Mouse (Mus musculus): Measurements from ENCODE around the gene Pitpnm2. TPM values are rescaled to one million over a fixed set of nuclear protein-coding genes. Genes with fewer than 3 reads are reported as not detected.

The Pitpnm2 gene
- total and polyA plus RNA-seq, 3 experiments: 9.0 to 35.6 (median 24.1) TPM

DNA sequence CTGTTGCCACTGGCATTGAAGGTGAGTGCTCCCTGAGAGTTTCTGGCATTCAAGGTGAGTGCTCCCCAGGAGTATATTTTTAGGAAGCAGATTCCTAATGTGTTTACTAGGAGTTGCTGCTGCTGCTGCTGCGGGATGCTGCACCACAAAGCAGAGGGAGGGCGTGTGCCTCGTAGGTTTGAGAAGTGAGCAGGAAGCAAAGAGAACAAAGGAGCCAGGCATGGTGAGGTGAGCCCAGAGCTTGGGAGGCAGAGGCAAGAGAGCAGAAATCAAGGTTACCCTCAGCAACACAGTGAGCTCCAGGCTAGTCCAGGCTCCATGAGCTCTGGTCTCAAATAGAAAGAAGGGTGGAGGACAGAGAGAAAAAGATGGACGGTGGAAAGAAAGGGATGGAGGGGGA is 13.7 kb upstream of the Pitpnm2 start:
- no peaks in the 10 kb centered on the region for H3K27me3 ChIP-seq (ENCODE audit: insufficient read depth, low read length)
- H3K36me3 ChIP-seq (replicated peaks): peaks cover 83% of the 10 kb centered on the region
- no peak for TF ChIP-seq GATA1 (IDR thresholded peaks at IDR 0.05; ENCODE audit: borderline replicate concordance, low read length)
- no peak for TF ChIP-seq GATA2 (IDR thresholded peaks at IDR 0.05; ENCODE audit: borderline replicate concordance, low read depth, low read length)
- no peak for TF ChIP-seq POLR2AphosphoS5 (IDR thresholded peaks at IDR 0.05; ENCODE audit: insufficient replicate concordance, low read depth, low read length)
- TF ChIP-seq CTCF (IDR thresholded peaks at IDR 0.05; ENCODE audit: low read depth, low read length): no peak
- TF ChIP-seq TAL1 (conservative IDR thresholded peaks at IDR 0.05; ENCODE audit: low read depth, low read length): no peak

DNA sequence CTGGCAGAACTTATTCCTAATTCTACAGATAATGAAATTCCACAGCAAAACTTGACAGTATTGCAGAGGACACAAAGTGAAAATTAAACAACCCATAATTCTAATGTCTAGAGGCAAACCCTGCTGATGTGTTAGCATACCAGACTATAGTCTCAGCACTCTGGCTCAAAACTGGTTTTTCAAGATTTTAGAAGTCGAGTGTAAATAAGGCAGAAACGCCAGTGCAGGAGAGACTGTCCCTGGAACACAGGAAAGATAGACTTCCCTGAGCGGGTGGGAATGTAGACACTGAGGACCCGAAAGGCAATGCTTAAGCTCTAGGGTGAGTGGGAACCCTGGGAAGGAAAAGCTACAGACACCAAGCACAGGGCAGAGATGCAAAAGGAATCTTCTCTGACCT is 12.5 kb upstream of the Pitpnm2 start:
- no peak overlapping the region for H3K4me3 ChIP-seq (ENCODE audit: low read depth, low read length)
- ATAC-seq (ENCODE audit: extremely low read depth, insufficient number of reproducible peaks, low FRiP score, poor library complexity, severe bottlenecking) (no peak), DNase-seq (ENCODE audit: low spot score) (no peak)
- no peaks in the 10 kb centered on the region for H3K27me3 ChIP-seq (ENCODE audit: insufficient read depth, low read length)
- TF ChIP-seq GATA1 (IDR thresholded peaks at IDR 0.05; ENCODE audit: borderline replicate concordance, low read length) (no peak), TAL1 (conservative IDR thresholded peaks at IDR 0.05; ENCODE audit: low read depth, low read length) (no peak), GATA2 (IDR thresholded peaks at IDR 0.05; ENCODE audit: borderline replicate concordance, low read depth, low read length) (no peak), POLR2AphosphoS5 (IDR thresholded peaks at IDR 0.05; ENCODE audit: insufficient replicate concordance, low read depth, low read length) (no peak)
- H3K36me3 ChIP-seq (replicated peaks): peaks cover 91% of the 10 kb centered on the region
- H3K4me1 ChIP-seq (ENCODE audit: insufficient read depth, low read depth, low read length): peaks cover 12% of the 10 kb centered on the region
- peaks cover 5% of the 10 kb centered on the region for H3K9me3 ChIP-seq (replicated peaks)

More for the DNA sequence above, 13.7 kb upstream of the Pitpnm2 start:
- Histone ChIP-seq H3K4me3 (ENCODE audit: low read depth, low read length) (no peak overlapping the region), H3K4me1 (ENCODE audit: insufficient read depth, low read depth, low read length) (peaks cover 12% of the 10 kb centered on the region), H3K9me3 (replicated peaks) (peaks cover 5% of the 10 kb centered on the region)
- DNase-seq (ENCODE audit: low spot score) (no peak), ATAC-seq (ENCODE audit: extremely low read depth, insufficient number of reproducible peaks, low FRiP score, poor library complexity, severe bottlenecking) (no peak)

DNA sequence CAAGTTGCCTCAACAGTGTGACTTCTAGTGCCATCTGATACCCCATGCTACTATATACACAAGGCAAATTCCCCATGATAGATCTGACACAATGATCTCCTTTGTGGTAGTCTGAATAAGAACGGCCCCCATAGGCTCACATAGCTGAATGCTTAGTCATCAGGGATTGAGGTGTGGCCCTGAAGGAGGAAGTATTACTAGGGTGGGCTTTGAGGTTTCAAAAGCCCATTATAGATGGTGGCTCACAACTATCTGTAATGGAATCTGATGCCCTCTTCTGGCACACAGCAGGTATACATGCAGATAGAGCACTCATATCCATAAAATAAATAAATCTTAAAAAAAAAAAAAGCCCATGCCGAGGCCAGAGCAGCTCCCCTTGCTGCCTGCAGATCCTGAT is 9.6 kb upstream of the Pitpnm2 start:
- Histone ChIP-seq H3K36me3 (replicated peaks) (peaks cover 89% of the 10 kb centered on the region), H3K4me3 (ENCODE audit: low read depth, low read length) (no peak overlapping the region), H3K4me1 (ENCODE audit: insufficient read depth, low read depth, low read length) (peaks cover 7% of the 10 kb centered on the region; the same call in 1 of the 2 replicates), H3K9me3 (replicated peaks) (peaks cover 5% of the 10 kb centered on the region), H3K27me3 (ENCODE audit: insufficient read depth, low read length) (no peaks in the 10 kb centered on the region)
- TF ChIP-seq CTCF (IDR thresholded peaks at IDR 0.05; ENCODE audit: low read depth, low read length) (no peak), POLR2AphosphoS5 (IDR thresholded peaks at IDR 0.05; ENCODE audit: insufficient replicate concordance, low read depth, low read length) (no peak), TAL1 (conservative IDR thresholded peaks at IDR 0.05; ENCODE audit: low read depth, low read length) (no peak), GATA1 (IDR thresholded peaks at IDR 0.05; ENCODE audit: borderline replicate concordance, low read length) (no peak)
- DNase-seq (ENCODE audit: low spot score) (no peak), ATAC-seq (ENCODE audit: extremely low read depth, insufficient number of reproducible peaks, low FRiP score, poor library complexity, severe bottlenecking) (no peak)

DNA sequence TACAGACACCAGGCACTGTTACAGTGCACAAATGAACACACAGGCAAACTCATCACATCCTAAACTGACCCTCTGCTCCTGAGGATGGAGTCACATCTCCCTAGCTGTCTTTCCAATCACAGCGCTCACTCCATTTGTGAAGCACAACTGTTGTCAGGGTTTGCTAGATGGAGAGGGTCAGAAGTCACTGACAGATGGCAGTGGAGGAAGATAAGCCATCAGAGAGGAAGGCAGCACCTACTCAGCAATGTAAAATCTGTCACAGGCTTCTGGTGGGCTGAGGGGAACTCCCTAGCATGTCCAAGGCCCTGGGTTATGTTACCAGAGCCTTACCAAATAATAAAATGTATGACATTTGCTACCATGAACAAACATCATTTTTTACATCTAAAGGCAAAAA is 8.5 kb upstream of the Pitpnm2 start:
- Histone ChIP-seq H3K36me3 (replicated peaks) (peaks cover 89% of the 10 kb centered on the region), H3K4me1 (ENCODE audit: insufficient read depth, low read depth, low read length) (peaks cover 7% of the 10 kb centered on the region; the same call in 1 of the 2 replicates), H3K4me3 (ENCODE audit: low read depth, low read length) (no peak overlapping the region), H3K9me3 (replicated peaks) (peaks cover 5% of the 10 kb centered on the region), H3K27me3 (ENCODE audit: insufficient read depth, low read length) (no peaks in the 10 kb centered on the region)
- ATAC-seq (ENCODE audit: extremely low read depth, insufficient number of reproducible peaks, low FRiP score, poor library complexity, severe bottlenecking): no peak
- TF ChIP-seq TAL1 (conservative IDR thresholded peaks at IDR 0.05; ENCODE audit: low read depth, low read length) (no peak), GATA1 (IDR thresholded peaks at IDR 0.05; ENCODE audit: borderline replicate concordance, low read length) (no peak), POLR2AphosphoS5 (IDR thresholded peaks at IDR 0.05; ENCODE audit: insufficient replicate concordance, low read depth, low read length) (no peak)
- no peak for DNase-seq (ENCODE audit: low spot score)

DNA sequence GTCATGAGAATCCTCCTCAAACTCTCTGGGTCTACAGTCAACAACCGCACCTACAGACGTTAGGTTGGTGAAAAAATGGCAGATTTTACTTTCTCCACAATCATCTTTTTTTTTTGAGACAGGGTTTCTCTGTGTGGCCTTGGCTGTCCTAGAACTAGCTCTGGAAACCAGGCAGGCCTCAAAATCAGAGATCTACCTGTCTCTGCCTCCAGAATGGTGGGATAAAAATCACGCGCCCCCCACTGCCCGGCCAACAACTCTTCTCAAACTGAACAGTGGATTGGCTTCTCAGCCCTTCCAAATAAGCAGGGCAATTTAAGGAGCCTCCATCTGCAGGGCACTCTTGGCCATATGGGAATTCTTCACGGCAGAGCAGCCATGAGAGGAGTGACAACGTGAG is 5.6 kb upstream of the Pitpnm2 start:
- Histone ChIP-seq H3K4me3 (ENCODE audit: low read depth, low read length) (no peak overlapping the region), H3K27me3 (ENCODE audit: insufficient read depth, low read length) (no peaks in the 10 kb centered on the region), H3K4me1 (ENCODE audit: insufficient read depth, low read depth, low read length) (peaks cover 14% of the 10 kb centered on the region), H3K36me3 (replicated peaks) (peaks cover 77% of the 10 kb centered on the region), H3K9me3 (replicated peaks) (peaks cover 5% of the 10 kb centered on the region)
- TF ChIP-seq GATA1 (IDR thresholded peaks at IDR 0.05; ENCODE audit: borderline replicate concordance, low read length) (no peak), CTCF (IDR thresholded peaks at IDR 0.05; ENCODE audit: low read depth, low read length) (no peak), POLR2AphosphoS5 (IDR thresholded peaks at IDR 0.05; ENCODE audit: insufficient replicate concordance, low read depth, low read length) (no peak), GATA2 (IDR thresholded peaks at IDR 0.05; ENCODE audit: borderline replicate concordance, low read depth, low read length) (no peak), TAL1 (conservative IDR thresholded peaks at IDR 0.05; ENCODE audit: low read depth, low read length) (no peak)
- no peak for DNase-seq (ENCODE audit: low spot score)
- no peak for ATAC-seq (ENCODE audit: extremely low read depth, insufficient number of reproducible peaks, low FRiP score, poor library complexity, severe bottlenecking)

DNA sequence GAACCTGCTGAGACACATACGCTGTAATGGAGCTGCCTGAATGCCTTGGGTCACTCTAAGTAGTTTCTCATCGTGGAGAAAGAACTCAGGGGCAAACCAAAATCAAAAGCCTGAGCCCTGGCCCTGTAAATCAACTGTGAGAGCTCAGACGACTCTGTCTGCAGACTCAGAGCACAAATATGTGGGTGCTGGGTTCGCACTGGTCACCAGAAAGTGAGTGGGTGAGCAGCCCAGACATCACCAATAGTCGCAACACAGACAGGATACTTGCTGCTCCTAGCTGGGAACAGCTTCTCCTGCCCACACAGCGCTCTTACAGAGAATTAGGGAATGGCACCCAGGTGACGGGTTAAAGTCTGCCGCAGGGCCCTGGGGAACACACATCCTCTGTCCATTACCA is 4.0 kb upstream of the Pitpnm2 start:
- Histone ChIP-seq H3K9me3 (replicated peaks) (peaks cover 2% of the 10 kb centered on the region), H3K36me3 (replicated peaks) (peaks cover 62% of the 10 kb centered on the region), H3K4me1 (ENCODE audit: insufficient read depth, low read depth, low read length) (peaks cover 14% of the 10 kb centered on the region), H3K27me3 (ENCODE audit: insufficient read depth, low read length) (no peaks in the 10 kb centered on the region), H3K4me3 (ENCODE audit: low read depth, low read length) (no peak overlapping the region)
- no peak for DNase-seq (ENCODE audit: low spot score)
- no peak for TF ChIP-seq TAL1 (conservative IDR thresholded peaks at IDR 0.05; ENCODE audit: low read depth, low read length)
- no peak for TF ChIP-seq GATA2 (IDR thresholded peaks at IDR 0.05; ENCODE audit: borderline replicate concordance, low read depth, low read length)
- TF ChIP-seq POLR2AphosphoS5 (IDR thresholded peaks at IDR 0.05; ENCODE audit: insufficient replicate concordance, low read depth, low read length): no peak
- no peak for TF ChIP-seq CTCF (IDR thresholded peaks at IDR 0.05; ENCODE audit: low read depth, low read length)
- no peak for TF ChIP-seq GATA1 (IDR thresholded peaks at IDR 0.05; ENCODE audit: borderline replicate concordance, low read length)
- ATAC-seq (ENCODE audit: extremely low read depth, insufficient number of reproducible peaks, low FRiP score, poor library complexity, severe bottlenecking): no peak

Measured in G1E (cell line).